Mouse (Mus musculus) bone marrow macrophage, adult 2 months (primary cell): ENCODE measurements around the gene Cyp2j12.

ENCODE experiments used
- CTCF ChIP-seq: IDR thresholded peaks from 2 replicates; pipeline ENCODE4 v1.5.1; 2012; ENCODE audit warnings: low read depth, mild to moderate bottlenecking, low read length, moderate library complexity
- POLR2A ChIP-seq: IDR thresholded peaks from 2 replicates; pipeline ENCODE4 v1.6.1; 2012; ENCODE audit warnings: mild to moderate bottlenecking, low read depth, low read length, borderline replicate concordance

GRCm38 (mm10) chr4:96060106-96060505 is 80.8 kb downstream of the Cyp2j12 start:
- TF ChIP-seq CTCF = no peak
- TF ChIP-seq POLR2A = no peak
